21 mouse cellular contexts compared by ENCODE assay signal in genomic region chr2:11545380-11545779, GRCm38 (mm10). TPM values are rescaled to one million over a fixed set of nuclear protein-coding genes. Genes with fewer than 3 reads are reported as not detected.
DNase-seq lines count a peak whose midpoint lies in the region; ATAC-seq and TF ChIP-seq lines count a peak whose summit lies in the region.
"Had no signal": no experiment of that assay in that cellular context is flagged by ENCODE, and none has a peak within 500 bp of the region (broad histone marks: within the 10 kb centered on the region; RNA-seq: fewer than 3 reads in every experiment).

No protein-coding gene starts in this region.

- H3K9ac ChIP-seq in ES-E14 (ENCODE audit: insufficient read depth, low read depth, low read length, poor library complexity, severe bottlenecking) = no peak overlapping the region
- no peak overlapping the region for H3K9ac ChIP-seq in liver, embryonic 16.5 days (ENCODE audit: low read depth, low read length)
- no peak overlapping the region for H3K9ac ChIP-seq in heart, embryonic 11.5 days (ENCODE audit: low read depth, low read length)
- H3K9ac ChIP-seq: embryonic facial prominence, embryonic 13.5 days; forebrain, embryonic 15.5 days; midbrain, embryonic 15.5 days had no signal

- no peak for TF ChIP-seq POLR2A in bone marrow, adult 2 months (IDR thresholded peaks at IDR 0.05; ENCODE audit: borderline replicate concordance, control insufficient read depth, low read depth, low read length)

- 3% methylated on average over 1 of the region's 1 CpGs for WGBS in bone marrow, adult 2 months
- WGBS in liver, embryonic 16.5 days (ENCODE audit: insufficient replicate concordance) = 0% methylated on average over 1 of the region's 1 CpGs
- WGBS in heart, embryonic 11.5 days (ENCODE audit: insufficient replicate concordance) = 4% methylated on average over 1 of the region's 1 CpGs

- H3K36me3 ChIP-seq in ES-E14 (ENCODE audit: control insufficient read depth, insufficient read depth, low read length, poor library complexity, severe bottlenecking) = no peaks in the 10 kb centered on the region
- no peaks in the 10 kb centered on the region for H3K36me3 ChIP-seq in liver, embryonic 16.5 days (ENCODE audit: control insufficient read depth, insufficient read depth)
- no peaks in the 10 kb centered on the region for H3K36me3 ChIP-seq in heart, embryonic 11.5 days (ENCODE audit: control insufficient read depth, insufficient read depth, low read length)
- H3K36me3 ChIP-seq: embryonic facial prominence, embryonic 13.5 days; forebrain, embryonic 15.5 days; midbrain, embryonic 15.5 days had no signal

- no peaks in the 10 kb centered on the region for H3K9me3 ChIP-seq in ES-E14 (ENCODE audit: control insufficient read depth, insufficient read depth, low read depth, low read length)
- H3K9me3 ChIP-seq in liver, embryonic 16.5 days (replicated peaks; ENCODE audit: control insufficient read depth, low read length) = no peaks in the 10 kb centered on the region
- no peaks in the 10 kb centered on the region for H3K9me3 ChIP-seq in heart, embryonic 11.5 days (replicated peaks; ENCODE audit: control insufficient read depth, low read length)
- H3K9me3 ChIP-seq: embryonic facial prominence, embryonic 13.5 days; forebrain, embryonic 15.5 days; midbrain, embryonic 15.5 days had no signal

- TF ChIP-seq CTCF in bone marrow, adult 2 months (IDR thresholded peaks at IDR 0.05; ENCODE audit: control insufficient read depth, insufficient read depth, low read length) = no peak

- H3K4me1 ChIP-seq in ES-E14 (ENCODE audit: control insufficient read depth in 2 of 2, insufficient read depth in 2 of 2, low read length in 2 of 2, poor library complexity in 1 of 2) = peaks cover 5 to 7% of the 10 kb centered on the region in 2 experiments
- peaks cover 19% of the 10 kb centered on the region for H3K4me1 ChIP-seq in bone marrow, adult 2 months (ENCODE audit: control insufficient read depth, insufficient read depth, low read length)
- no peaks in the 10 kb centered on the region; the same call in 1 of the 2 replicates for H3K4me1 ChIP-seq in liver, embryonic 16.5 days (ENCODE audit: control insufficient read depth, low read depth, low read length)
- H3K4me1 ChIP-seq in heart, embryonic 11.5 days (ENCODE audit: control insufficient read depth, insufficient read depth, low read length) = peaks cover 8% of the 10 kb centered on the region; the same call in 1 of the 2 replicates
- H3K4me1 ChIP-seq: embryonic facial prominence, embryonic 13.5 days; forebrain, embryonic 15.5 days; midbrain, embryonic 15.5 days had no signal

- H3K27me3 ChIP-seq in liver, embryonic 16.5 days (ENCODE audit: control insufficient read depth, insufficient read depth, low read depth, low read length) = no peaks in the 10 kb centered on the region
- no peaks in the 10 kb centered on the region for H3K27me3 ChIP-seq in heart, embryonic 11.5 days (ENCODE audit: control insufficient read depth, insufficient read depth, low read length)
- H3K27me3 ChIP-seq: forebrain, embryonic 15.5 days; midbrain, embryonic 15.5 days; Patski had no signal

- H3K4me2 ChIP-seq in liver, embryonic 16.5 days (ENCODE audit: low read depth, low read length) = no peak overlapping the region
- H3K4me2 ChIP-seq in heart, embryonic 11.5 days = no peak overlapping the region
- H3K4me2 ChIP-seq: embryonic facial prominence, embryonic 13.5 days; forebrain, embryonic 15.5 days; midbrain, embryonic 15.5 days had no signal

- DNase-seq in kidney, postnatal 10 days = peak; percentile 9
- DNase-seq in kidney, postnatal 25 days = no peak
- no peak for DNase-seq in ES-E14 (ENCODE audit: low read depth, low spot score)
- DNase-seq in right cerebral cortex, adult 18-20 months = no peak
- no peak for DNase-seq in lung, postnatal 25 days (ENCODE audit: low spot score)
- DNase-seq: adrenal gland, postnatal 25 days; B cell, adult 2 months; cerebellum, adult 18-20 months; gastrocnemius, postnatal 14 days; layer of hippocampus, postnatal 36 days; right cerebral cortex, postnatal 14 days; spleen, adult 18-20 months; thymus, postnatal 14 days had no signal

- H3K4me3 ChIP-seq in ES-E14 (ENCODE audit: insufficient read depth in 1 of 2, low read depth in 1 of 2, low read length in 2 of 2, poor library complexity in 1 of 2, severe bottlenecking in 1 of 2) = no peak overlapping the region
- no peak overlapping the region for H3K4me3 ChIP-seq in bone marrow, adult 2 months (replicated peaks; ENCODE audit: control insufficient read depth, low read depth, low read length)
- H3K4me3 ChIP-seq in liver, embryonic 16.5 days (ENCODE audit: low read depth, low read length) = no peak overlapping the region
- H3K4me3 ChIP-seq in heart, embryonic 11.5 days (ENCODE audit: low read depth, low read length) = no peak overlapping the region
- H3K4me3 ChIP-seq: embryonic facial prominence, embryonic 13.5 days; forebrain, embryonic 15.5 days; midbrain, embryonic 15.5 days; myocyte had no signal

- peak; percentile 24 for ATAC-seq in liver, embryonic 16.5 days (ENCODE audit: low read depth)
- ATAC-seq in heart, embryonic 11.5 days (replicated peaks; ENCODE audit: insufficient number of reproducible peaks, low FRiP score, low TSS enrichment) = no peak
- ATAC-seq: forebrain, embryonic 15.5 days; midbrain, embryonic 15.5 days; Patski had no signal

- in situ Hi-C loops in ES-E14 (cut with MboI; ENCODE audit: low sequenced_read_pairs in 2 of 2, unreplicated experiment in 2 of 2) = loop anchor here (25.0 kb wide), 1 partner anchor 208 kb away; no protein-coding TSS in a partner anchor

- H3K27ac ChIP-seq in ES-E14 (ENCODE audit: insufficient read depth, low read depth, low read length, poor library complexity, severe bottlenecking) = no peak overlapping the region
- peak overlapping the region; percentile 0; the same call in 1 of the 2 replicates for H3K27ac ChIP-seq in bone marrow, adult 2 months (ENCODE audit: control insufficient read depth, insufficient read depth, low read depth, low read length, poor library complexity)
- no peak overlapping the region for H3K27ac ChIP-seq in liver, embryonic 16.5 days (ENCODE audit: low read length)
- H3K27ac ChIP-seq in heart, embryonic 11.5 days (ENCODE audit: low read depth, low read length) = no peak overlapping the region
- H3K27ac ChIP-seq: embryonic facial prominence, embryonic 13.5 days; forebrain, embryonic 15.5 days; midbrain, embryonic 15.5 days had no signal

TF ChIP-seq in ES-E14, 5 proteins besides CTCF, POLR2A, EP300 and RAD21:
- TF ChIP-seq ZNF384 (IDR thresholded peaks at IDR 0.05; ENCODE audit: low read depth, low read length) (no peak), MAFK (IDR thresholded peaks at IDR 0.05; ENCODE audit: insufficient read depth, low read depth, low read length) (0 out of 2 replicates have a peak, but pooled peaks have one; percentile 53)

RNA-seq across cellular contexts. Expression of gene Pfkfb3, which starts 8.5 kb away (rescaled TPM):
- 18.9 and 19.6 TPM in 2 replicates for total RNA-seq in ES-E14 (2012; rRNA removed)
- polyA plus RNA-seq in bone marrow, adult 2 months (2011; ENCODE audit: insufficient read depth, insufficient read length, low replicate concordance, missing spikeins) = 9.1 and 24.3 TPM in 2 replicates
- 5.8 and 6.1 TPM in 2 replicates for polyA plus RNA-seq in liver, embryonic 16.5 days (2015; fragmentation: Nextera tagmentation; extraction: Ambion mirVana)
- polyA plus RNA-seq in heart, embryonic 11.5 days (2014; fragmentation: Nextera tagmentation; extraction: Ambion mirVana) = 13.8 and 17.0 TPM in 2 replicates

RNA-seq across cellular contexts. Expression of gene Rbm17, which starts 58.6 kb away (rescaled TPM):
- 137 and 175 TPM in 2 replicates for total RNA-seq in ES-E14 (2012; rRNA removed)
- polyA plus RNA-seq in bone marrow, adult 2 months (2011; ENCODE audit: insufficient read depth, insufficient read length, low replicate concordance, missing spikeins) = 167 and 240 TPM in 2 replicates
- polyA plus RNA-seq in liver, embryonic 16.5 days (2015; fragmentation: Nextera tagmentation; extraction: Ambion mirVana) = 43.9 and 48.7 TPM in 2 replicates
- polyA plus RNA-seq in heart, embryonic 11.5 days (2014; fragmentation: Nextera tagmentation; extraction: Ambion mirVana) = 106 and 109 TPM in 2 replicates
